Mouse (Mus musculus) forebrain, embryonic 12.5 days (tissue): Measurements from ENCODE around the gene Stk33. TPM values are rescaled to one million over a fixed set of nuclear protein-coding genes. Genes with fewer than 3 reads are reported as not detected.

Experiments used
- ATAC-seq: fragments of 200-750 bp; cut with Nextera tagmentation; 2 replicates; pipeline ENCODE4 v1.8.0; 2017; ENCODE audit warnings: moderate TSS enrichment; ENCODE audit not compliant: low FRiP score
- H3K27ac ChIP-seq: fragments of 300-500 bp; sonication (generic); 2 replicates; pipeline ENCODE4 v1.5.1; 2016; ENCODE audit warnings: mild to moderate bottlenecking
- H3K27me3 ChIP-seq: fragments of 300-500 bp; sonication (generic); 2 replicates; pipeline ENCODE4 v1.6.1; 2016; ENCODE audit warnings: mild to moderate bottlenecking
- H3K36me3 ChIP-seq: fragments of 300-500 bp; sonication (generic); replicated peaks from 2 replicates; pipeline ENCODE4 v1.6.1; 2016; ENCODE audit warnings: mild to moderate bottlenecking
- H3K4me1 ChIP-seq: fragments of 300-500 bp; sonication (generic); 2 replicates; pipeline ENCODE4 v1.6.1; 2016
- H3K4me2 ChIP-seq: fragments of 300-500 bp; sonication (generic); 2 replicates; pipeline ENCODE4 v1.6.1; 2016; ENCODE audit warnings: mild to moderate bottlenecking, moderate library complexity
- H3K4me3 ChIP-seq: fragments of 300-500 bp; sonication (generic); replicated peaks from 2 replicates; pipeline ENCODE4 v1.5.1; 2016; ENCODE audit warnings: mild to moderate bottlenecking
- H3K9ac ChIP-seq: fragments of 300-500 bp; sonication (generic); 2 replicates; pipeline ENCODE4 v1.6.1; 2016; ENCODE audit warnings: mild to moderate bottlenecking
- H3K9me3 ChIP-seq: fragments of 300-500 bp; sonication (generic); 2 replicates; pipeline ENCODE4 v1.6.1; 2016
- WGBS: fragments of 180-500 bp; shearing (Covaris S2); methylation state at CpG from one replicate; pipeline ENCODE4 v1.1.7; 2016; 5-methylcytosine and 5-hydroxymethylcytosine counted together
- polyA plus RNA-seq: library from polyadenylated mRNA; unstranded; fragments of >200 nt; fragmentation: Nextera tagmentation; extraction: Ambion mirVana; gene quantifications from 2 replicates; pipeline ENCODE4 v1.2.1, GENCODE M21; 2016

The Stk33 gene
- 12.0 and 12.6 TPM in 2 replicates for polyA plus RNA-seq

- peaks cover 36% of the 10 kb centered on the region for H3K27me3 ChIP-seq
- H3K9me3 ChIP-seq: no peaks in the 10 kb centered on the region
- peak within 1 kb of the TSS; percentile 89 for H3K4me2 ChIP-seq
- no peaks in the 10 kb centered on the region for H3K36me3 ChIP-seq
- peak within 1 kb of the TSS; percentile 89 for H3K27ac ChIP-seq
- H3K4me3 ChIP-seq: peak within 1 kb of the TSS; percentile 55
- peak within 1 kb of the TSS; percentile 72 for H3K9ac ChIP-seq
- WGBS: under 1% methylated on average over 62 of the region's 62 CpGs
- H3K4me1 ChIP-seq: peaks cover 47% of the 10 kb centered on the region
- peak; percentile 87 for ATAC-seq
Observed at GRCm38 (mm10) chr7:109438781-109439591, at the start of gene Stk33. TSS of gene Stk33 (minus strand) at chr7:109439081.

GRCm38 (mm10) chr7:109484221-109484620 is 45.3 kb upstream of the Stk33 start:
- Histone ChIP-seq H3K4me1 (0 out of 2 replicates have a peak, but pooled peaks cover 3% of the 10 kb centered on the region), H3K9ac (no peak overlapping the region), H3K4me3 (no peak overlapping the region), H3K4me2 (no peak overlapping the region), H3K27ac (no peak overlapping the region), H3K36me3 (no peaks in the 10 kb centered on the region), H3K27me3 (no peaks in the 10 kb centered on the region; the same call in 1 of the 2 replicates), H3K9me3 (no peaks in the 10 kb centered on the region)
- ATAC-seq: no peak
- 66% methylated on average over 5 of the region's 5 CpGs for WGBS

GRCm38 (mm10) chr7:109480765-109481197 is 41.9 kb upstream of the Stk33 start:
- H3K9me3 ChIP-seq: no peaks in the 10 kb centered on the region
- peak overlapping the region; percentile 26 for H3K4me2 ChIP-seq
- no peaks in the 10 kb centered on the region; the same call in 1 of the 2 replicates for H3K27me3 ChIP-seq
- WGBS: 20% methylated on average over 7 of the region's 7 CpGs
- H3K4me3 ChIP-seq: peak overlapping the region; percentile 16; the same call in 1 of the 2 replicates
- peak; percentile 69; the same call in 1 of the 2 replicates for ATAC-seq
- no peaks in the 10 kb centered on the region for H3K36me3 ChIP-seq
- no peak overlapping the region for H3K27ac ChIP-seq
- H3K9ac ChIP-seq: no peak overlapping the region
- 0 out of 2 replicates have a peak, but pooled peaks cover 3% of the 10 kb centered on the region for H3K4me1 ChIP-seq

- no peak for ATAC-seq
- Histone ChIP-seq H3K4me3 (no peak overlapping the region), H3K27me3 (no peaks in the 10 kb centered on the region), H3K9ac (no peak overlapping the region), H3K36me3 (no peaks in the 10 kb centered on the region), H3K4me1 (0 out of 2 replicates have a peak, but pooled peaks cover 3% of the 10 kb centered on the region), H3K4me2 (no peak overlapping the region), H3K9me3 (no peaks in the 10 kb centered on the region), H3K27ac (no peak overlapping the region)
- 89% methylated on average over 3 of the region's 3 CpGs for WGBS
Observed at GRCm38 (mm10) chr7:109477926-109478325, 39.0 kb upstream of the Stk33 start.

- Histone ChIP-seq H3K27ac (no peak overlapping the region), H3K9me3 (no peaks in the 10 kb centered on the region), H3K4me2 (no peak overlapping the region), H3K36me3 (no peaks in the 10 kb centered on the region), H3K4me1 (peaks cover 5% of the 10 kb centered on the region), H3K9ac (no peak overlapping the region), H3K27me3 (no peaks in the 10 kb centered on the region), H3K4me3 (no peak overlapping the region)
- 67% methylated on average over 4 of the region's 4 CpGs for WGBS
- no peak for ATAC-seq
Observed at GRCm38 (mm10) chr7:109470700-109471099, 31.8 kb upstream of the Stk33 start.

- no peak overlapping the region for H3K9ac ChIP-seq
- H3K36me3 ChIP-seq: no peaks in the 10 kb centered on the region
- H3K9me3 ChIP-seq: no peaks in the 10 kb centered on the region
- H3K27ac ChIP-seq: no peak overlapping the region
- 53% methylated on average over 6 of the region's 6 CpGs for WGBS
- no peak for ATAC-seq
- no peak overlapping the region for H3K4me2 ChIP-seq
- H3K4me3 ChIP-seq: no peak overlapping the region
- H3K27me3 ChIP-seq: no peaks in the 10 kb centered on the region
- peaks cover 5% of the 10 kb centered on the region for H3K4me1 ChIP-seq
Observed at GRCm38 (mm10) chr7:109468262-109468701, 29.4 kb upstream of the Stk33 start.

GRCm38 (mm10) chr7:109467591-109467990 is 28.7 kb upstream of the Stk33 start:
- no peak for ATAC-seq
- peaks cover 5% of the 10 kb centered on the region for H3K4me1 ChIP-seq
- no peaks in the 10 kb centered on the region for H3K27me3 ChIP-seq
- no peak overlapping the region for H3K27ac ChIP-seq
- no peak overlapping the region for H3K4me2 ChIP-seq
- H3K36me3 ChIP-seq: no peaks in the 10 kb centered on the region
- no peak overlapping the region for H3K4me3 ChIP-seq
- no peak overlapping the region for H3K9ac ChIP-seq
- 63% methylated on average over 2 of the region's 2 CpGs for WGBS
- H3K9me3 ChIP-seq: no peaks in the 10 kb centered on the region

- Histone ChIP-seq H3K27ac (no peak overlapping the region), H3K4me3 (no peak overlapping the region), H3K9me3 (no peaks in the 10 kb centered on the region), H3K36me3 (no peaks in the 10 kb centered on the region), H3K9ac (no peak overlapping the region), H3K4me2 (no peak overlapping the region), H3K27me3 (no peaks in the 10 kb centered on the region), H3K4me1 (0 out of 2 replicates have a peak, but pooled peaks cover under 1% of the 10 kb centered on the region)
- ATAC-seq: no peak
- WGBS: 94% methylated on average over 8 of the region's 8 CpGs
Observed at GRCm38 (mm10) chr7:109460698-109461097, 21.8 kb upstream of the Stk33 start.

GRCm38 (mm10) chr7:109456563-109456962 is 17.7 kb upstream of the Stk33 start:
- Histone ChIP-seq H3K9ac (no peak overlapping the region), H3K27ac (no peak overlapping the region), H3K4me1 (0 out of 2 replicates have a peak, but pooled peaks cover 3% of the 10 kb centered on the region), H3K9me3 (no peaks in the 10 kb centered on the region), H3K27me3 (no peaks in the 10 kb centered on the region), H3K4me3 (no peak overlapping the region), H3K36me3 (no peaks in the 10 kb centered on the region), H3K4me2 (no peak overlapping the region)
- 77% methylated on average over 6 of the region's 6 CpGs for WGBS
- ATAC-seq: no peak

- Histone ChIP-seq H3K4me2 (no peak overlapping the region), H3K36me3 (no peaks in the 10 kb centered on the region), H3K4me3 (no peak overlapping the region), H3K27me3 (no peaks in the 10 kb centered on the region), H3K9ac (no peak overlapping the region), H3K27ac (no peak overlapping the region), H3K9me3 (no peaks in the 10 kb centered on the region), H3K4me1 (0 out of 2 replicates have a peak, but pooled peaks cover 3% of the 10 kb centered on the region)
- ATAC-seq: no peak
- 63% methylated on average over 2 of the region's 2 CpGs for WGBS
Observed at GRCm38 (mm10) chr7:109455748-109456147, 16.9 kb upstream of the Stk33 start.

GRCm38 (mm10) chr7:109454856-109455255 is 16.0 kb upstream of the Stk33 start:
- Histone ChIP-seq H3K4me3 (no peak overlapping the region), H3K9ac (no peak overlapping the region), H3K36me3 (no peaks in the 10 kb centered on the region), H3K27me3 (no peaks in the 10 kb centered on the region), H3K4me1 (0 out of 2 replicates have a peak, but pooled peaks cover 3% of the 10 kb centered on the region), H3K9me3 (no peaks in the 10 kb centered on the region), H3K27ac (no peak overlapping the region), H3K4me2 (no peak overlapping the region)
- WGBS: 90% methylated on average over 9 of the region's 9 CpGs
- ATAC-seq: no peak

- Histone ChIP-seq H3K4me1 (0 out of 2 replicates have a peak, but pooled peaks cover 6% of the 10 kb centered on the region), H3K27me3 (no peaks in the 10 kb centered on the region), H3K4me3 (no peak overlapping the region), H3K36me3 (no peaks in the 10 kb centered on the region), H3K27ac (no peak overlapping the region), H3K9me3 (no peaks in the 10 kb centered on the region), H3K9ac (no peak overlapping the region), H3K4me2 (no peak overlapping the region)
- ATAC-seq: no peak
- 58% methylated on average over 2 of the region's 2 CpGs for WGBS
Observed at GRCm38 (mm10) chr7:109448060-109448459, 9.2 kb upstream of the Stk33 start.
